Mouse (Mus musculus): ENCODE data around the gene Cyp24a1. TPM values are rescaled to one million over a fixed set of nuclear protein-coding genes. Genes with fewer than 3 reads are reported as not detected.

The Cyp24a1 gene
- total and polyA plus RNA-seq, 3 experiments, result 0.01 TPM; not detected in 2

DNA sequence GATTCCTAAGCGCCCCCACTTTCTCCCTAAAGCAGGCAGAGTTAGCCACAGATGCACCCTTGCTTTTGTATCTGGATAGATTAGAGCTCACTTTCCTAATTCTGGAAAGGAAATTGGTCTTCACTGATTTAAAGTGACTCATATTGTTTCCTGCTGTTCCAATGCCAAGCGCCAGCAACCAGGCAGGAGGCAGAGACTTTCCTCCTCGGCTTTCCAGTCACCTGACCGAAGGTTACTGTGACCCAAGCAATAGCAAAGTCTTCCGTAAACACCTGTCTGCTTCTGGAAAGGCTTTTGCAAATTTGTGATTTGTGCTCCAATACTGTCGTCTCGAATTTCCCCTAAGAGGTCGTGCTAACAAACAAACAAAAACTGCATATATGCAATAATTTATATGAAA lies 1.1 kb upstream of the Cyp24a1 start:
- Histone ChIP-seq H3K9ac (ENCODE audit: control insufficient read depth, low read depth, low read length, poor library complexity, severe bottlenecking) (no peak overlapping the region), H3K79me2 (ENCODE audit: control insufficient read depth, insufficient read depth, low read length, poor library complexity) (no peaks in the 10 kb centered on the region), H3K27me3 (ENCODE audit: control insufficient read depth in 1 of 2, insufficient read depth in 2 of 2, low read length in 2 of 2) (no peaks in the 10 kb centered on the region), H3K4me3 (ENCODE audit: control insufficient read depth in 1 of 2, insufficient read depth in 1 of 2, low read depth in 2 of 2, low read length in 2 of 2) (no peak overlapping the region), H3K4me1 (ENCODE audit: control insufficient read depth in 1 of 2, insufficient read depth in 2 of 2, low read length in 2 of 2) (peaks cover under 1 to 3% of the 10 kb centered on the region in 2 experiments), H3K9me3 (replicated peaks; ENCODE audit: insufficient read depth, low read length) (no peaks in the 10 kb centered on the region), H3K36me3 (ENCODE audit: control insufficient read depth in 1 of 2, insufficient read depth in 2 of 2, low read length in 2 of 2) (peaks cover 0 to 1% of the 10 kb centered on the region in 2 experiments; a peak in 1 of 4 replicates), H3K27ac (ENCODE audit: control insufficient read depth, low read depth, low read length) (no peak overlapping the region)
- TF ChIP-seq E2F4 (IDR thresholded peaks at IDR 0.05; ENCODE audit: borderline replicate concordance, low read depth, low read length) (no peak), USF1 (IDR thresholded peaks at IDR 0.05; ENCODE audit: low read depth, low read length) (no peak), KAT2A (conservative IDR thresholded peaks at IDR 0.05; ENCODE audit: low read depth, low read length) (no peak), MYC (IDR thresholded peaks at IDR 0.05; ENCODE audit: low read depth, low read length) (no peak), GATA1 (IDR thresholded peaks at IDR 0.05; ENCODE audit: low read depth, low read length) (no peak), MAZ (IDR thresholded peaks at IDR 0.05; ENCODE audit: low read depth, low read length) (no peak), RCOR1 (IDR thresholded peaks at IDR 0.05; ENCODE audit: low read depth, low read length) (no peak), CTCF (IDR thresholded peaks at IDR 0.05 in 2 of 3, conservative IDR thresholded peaks at IDR 0.05 in 1 of 3; ENCODE audit: control insufficient read depth in 1 of 3, insufficient read depth in 1 of 3, low read depth in 2 of 3, low read length in 3 of 3, poor library complexity in 1 of 3, severe bottlenecking in 1 of 3) (no peak), ZNF384 (IDR thresholded peaks at IDR 0.05; ENCODE audit: low read depth, low read length) (no peak), MAX (IDR thresholded peaks at IDR 0.05; ENCODE audit: low read length) (no peak), MEF2A (IDR thresholded peaks at IDR 0.05; ENCODE audit: extremely low read depth, insufficient replicate concordance, low read depth, low read length, poor library complexity, severe bottlenecking) (no peak), ZMIZ1 (IDR thresholded peaks at IDR 0.05; ENCODE audit: low read depth, low read length) (no peak), POLR2AphosphoS2 (IDR thresholded peaks at IDR 0.05; ENCODE audit: low read length) (no peak), HCFC1 (IDR thresholded peaks at IDR 0.05; ENCODE audit: low read depth, low read length) (no peak), ZKSCAN1 (IDR thresholded peaks at IDR 0.05; ENCODE audit: low read depth, low read length) (no peak)
- no peak for DNase-seq (ENCODE audit: low read depth, low spot score)

DNA sequence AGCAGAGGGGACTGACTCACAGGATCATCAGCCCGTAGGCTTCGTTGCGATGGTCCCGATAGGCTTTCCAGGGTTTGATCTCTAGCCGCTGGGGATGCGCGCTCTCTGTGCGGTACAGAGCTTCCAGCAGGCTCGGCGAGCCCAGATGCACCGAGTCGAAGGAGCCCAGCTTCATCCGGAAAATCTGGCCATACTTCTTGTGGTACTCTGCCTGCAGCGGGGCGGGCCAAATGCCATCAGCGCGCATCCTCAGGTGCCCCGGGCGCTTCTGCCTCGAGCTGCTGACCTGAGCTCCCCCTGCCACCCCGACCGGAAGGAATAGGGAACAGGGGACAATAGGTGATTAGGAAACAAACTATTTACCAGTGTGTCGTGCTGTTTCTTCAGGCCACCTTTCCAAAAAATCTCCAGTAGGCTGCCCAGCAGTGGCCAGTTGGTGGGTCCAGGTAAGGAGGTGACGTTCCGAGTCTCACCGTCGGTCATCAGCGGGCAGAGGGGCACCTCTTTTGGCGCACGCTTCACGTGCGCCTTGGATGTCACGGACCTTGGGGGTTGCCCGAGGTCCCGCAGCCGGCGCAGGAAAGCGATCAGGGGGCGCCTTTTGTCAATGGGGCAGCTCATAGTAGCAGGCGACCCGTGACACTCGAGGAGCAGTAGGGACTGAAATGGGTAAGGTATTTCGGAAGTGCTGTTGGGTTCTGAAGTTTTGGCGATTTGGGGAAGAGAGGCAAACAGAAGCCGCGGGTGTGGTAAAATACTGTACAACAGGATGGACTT lies 603 bp downstream of the Cyp24a1 start, which contains the start of gene Pfdn4:
Gene Pfdn4 (plus strand): TSS at position 275 of the 777 bp plus-strand sequence.
- H3K36me3 ChIP-seq (ENCODE audit: control insufficient read depth in 1 of 2, insufficient read depth in 2 of 2, low read length in 2 of 2), result no peaks in the 10 kb centered on the region
- no peak within 1 kb of the TSS for H3K4me3 ChIP-seq (ENCODE audit: control insufficient read depth in 1 of 2, insufficient read depth in 1 of 2, low read depth in 2 of 2, low read length in 2 of 2)
- TF ChIP-seq KAT2A (conservative IDR thresholded peaks at IDR 0.05; ENCODE audit: low read depth, low read length) (no peak), NRF1 (IDR thresholded peaks at IDR 0.05; ENCODE audit: insufficient read depth, low read depth, low read length, poor library complexity, severe bottlenecking) (no peak), GABPA (IDR thresholded peaks at IDR 0.05; ENCODE audit: low read depth, low read length) (no peak), TAL1 (IDR thresholded peaks at IDR 0.05; ENCODE audit: low read length) (no peak), POLR2AphosphoS5 (IDR thresholded peaks at IDR 0.05; ENCODE audit: borderline replicate concordance, low read depth, low read length) (no peak), ZNF384 (IDR thresholded peaks at IDR 0.05; ENCODE audit: low read depth, low read length) (no peak), JUND (IDR thresholded peaks at IDR 0.05; ENCODE audit: low read depth, low read length) (no peak), MAZ (IDR thresholded peaks at IDR 0.05; ENCODE audit: low read depth, low read length) (no peak), ETS1 (IDR thresholded peaks at IDR 0.05; ENCODE audit: low read depth, low read length) (no peak), MYB (IDR thresholded peaks at IDR 0.05; ENCODE audit: low read depth, low read length) (no peak)
- no peaks in the 10 kb centered on the region for H3K79me2 ChIP-seq (ENCODE audit: control insufficient read depth, insufficient read depth, low read length, poor library complexity)
- DNase-seq (ENCODE audit: low read depth, low spot score), result no peak
- no peaks in the 10 kb centered on the region for H3K4me1 ChIP-seq (ENCODE audit: control insufficient read depth in 1 of 2, insufficient read depth in 2 of 2, low read length in 2 of 2)
- no peak within 1 kb of the TSS for H3K27ac ChIP-seq (ENCODE audit: control insufficient read depth, low read depth, low read length)
- no peaks in the 10 kb centered on the region for H3K9me3 ChIP-seq (replicated peaks; ENCODE audit: insufficient read depth, low read length)
- no peak within 1 kb of the TSS for H3K9ac ChIP-seq (ENCODE audit: control insufficient read depth, low read depth, low read length, poor library complexity, severe bottlenecking)
- H3K27me3 ChIP-seq (ENCODE audit: control insufficient read depth in 1 of 2, insufficient read depth in 2 of 2, low read length in 2 of 2), result no peaks in the 10 kb centered on the region

Measured in MEL (cell line).